Mouse (Mus musculus): ENCODE results near the gene Ncmap. TPM values are rescaled to one million over a fixed set of nuclear protein-coding genes. Genes with fewer than 3 reads are reported as not detected.

The Ncmap gene
- polyA plus RNA-seq, 1 experiment from 2014 or later: 7.3 TPM

DNA sequence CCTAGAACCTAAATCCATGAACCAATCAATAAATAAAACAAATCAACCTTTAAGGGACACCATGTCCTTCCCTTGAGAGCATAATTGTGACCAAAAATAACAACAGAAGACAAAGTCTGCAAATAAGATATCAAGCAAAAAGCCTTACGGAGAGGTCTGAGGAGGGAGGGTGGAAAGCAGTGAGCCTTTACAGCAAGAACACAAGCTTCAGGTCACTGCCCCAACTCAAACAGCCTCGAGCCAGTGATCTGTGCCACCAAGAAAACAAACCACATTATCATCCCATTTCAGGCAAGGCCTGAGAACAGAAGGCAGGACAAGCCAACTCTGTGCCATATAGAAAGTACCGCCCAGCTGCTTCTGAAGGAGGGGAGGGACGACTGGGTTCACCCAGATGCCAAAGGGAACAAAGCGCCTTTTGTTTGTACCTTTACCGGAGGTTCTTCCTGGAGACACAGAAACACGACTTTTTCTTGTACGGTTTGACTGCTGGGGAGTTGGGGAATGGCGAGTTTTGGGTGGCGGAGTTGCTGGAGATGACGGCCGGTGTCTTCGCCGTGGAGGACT lies 60.6 kb downstream of the Ncmap start:
- H3K9me3 ChIP-seq (ENCODE audit: control insufficient read depth, low read length): no peaks in the 10 kb centered on the region
- no peak overlapping the region for H3K9ac ChIP-seq (ENCODE audit: low read depth, low read length)
- H3K27me3 ChIP-seq (replicated peaks; ENCODE audit: control insufficient read depth, insufficient read depth, low read length): no peaks in the 10 kb centered on the region
- H3K4me3 ChIP-seq (ENCODE audit: low read length): no peak overlapping the region
- WGBS: 63% methylated on average over 14 of the region's 14 CpGs
- H3K36me3 ChIP-seq (ENCODE audit: control insufficient read depth, insufficient read depth, low read length): peaks cover 26% of the 10 kb centered on the region
- H3K4me2 ChIP-seq (ENCODE audit: low read depth, low read length): no peak overlapping the region
- ATAC-seq: peak; percentile 36; the same call in 1 of the 2 replicates
- H3K4me1 ChIP-seq (ENCODE audit: control insufficient read depth, insufficient read depth, low read length): peaks cover 10% of the 10 kb centered on the region; the same call in 1 of the 2 replicates
- peak overlapping the region; percentile 36 for H3K27ac ChIP-seq (ENCODE audit: low read length)

GRCm38 (mm10) chr4:135336023-135336357 lies 62.0 kb downstream of the Ncmap start:
- H3K9me3 ChIP-seq (ENCODE audit: control insufficient read depth, low read length): no peaks in the 10 kb centered on the region
- peak; percentile 59 for ATAC-seq
- no peaks in the 10 kb centered on the region for H3K27me3 ChIP-seq (replicated peaks; ENCODE audit: control insufficient read depth, insufficient read depth, low read length)
- peak overlapping the region; percentile 73 for H3K27ac ChIP-seq (ENCODE audit: low read length)
- 76% methylated on average over 3 of the region's 3 CpGs for WGBS
- H3K4me3 ChIP-seq (ENCODE audit: low read length): no peak overlapping the region
- H3K9ac ChIP-seq (ENCODE audit: low read depth, low read length): no peak overlapping the region
- 0 out of 2 replicates have a peak overlapping the region, but pooled peaks have one; percentile 10 for H3K4me2 ChIP-seq (ENCODE audit: low read depth, low read length)
- H3K4me1 ChIP-seq (ENCODE audit: control insufficient read depth, insufficient read depth, low read length): peaks cover 10% of the 10 kb centered on the region; the same call in 1 of the 2 replicates
- peaks cover 26% of the 10 kb centered on the region for H3K36me3 ChIP-seq (ENCODE audit: control insufficient read depth, insufficient read depth, low read length)

DNA sequence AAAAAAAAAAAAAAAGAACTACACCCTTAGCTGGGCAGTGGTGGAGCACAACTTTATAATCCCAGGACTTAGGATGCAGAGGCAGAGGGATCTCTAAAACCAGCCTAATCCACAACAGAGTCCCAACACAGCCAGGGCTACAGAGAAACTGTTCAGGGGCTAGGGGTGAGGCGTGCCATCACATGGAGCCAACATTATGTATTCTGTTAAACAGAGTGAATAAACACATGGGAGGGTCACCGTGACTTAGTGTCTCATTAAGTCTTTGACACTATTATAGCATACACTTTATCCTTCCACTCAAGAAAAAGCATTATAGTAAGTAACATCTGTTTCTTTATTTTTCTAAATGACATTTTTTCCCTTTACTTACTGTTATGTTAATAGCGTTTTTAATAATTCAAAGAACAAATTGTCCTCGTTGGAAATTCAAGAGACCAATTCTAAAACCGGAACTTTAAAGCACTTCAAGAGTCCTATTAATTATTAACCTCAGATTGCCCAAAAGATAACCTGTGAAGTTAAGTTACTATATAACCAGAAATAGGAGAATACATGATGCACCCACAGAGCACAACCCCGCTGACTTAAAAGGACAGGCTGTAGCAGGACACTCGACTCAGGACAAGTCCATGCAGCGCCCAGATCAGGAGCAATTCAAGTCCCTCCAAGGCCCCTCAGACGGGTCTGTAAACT lies 62.6 kb downstream of the Ncmap start:
- H3K27me3 ChIP-seq (replicated peaks; ENCODE audit: control insufficient read depth, insufficient read depth, low read length): no peaks in the 10 kb centered on the region
- peaks cover 26% of the 10 kb centered on the region for H3K36me3 ChIP-seq (ENCODE audit: control insufficient read depth, insufficient read depth, low read length)
- H3K9ac ChIP-seq (ENCODE audit: low read depth, low read length): no peak overlapping the region
- no peak overlapping the region for H3K4me3 ChIP-seq (ENCODE audit: low read length)
- H3K4me1 ChIP-seq (ENCODE audit: control insufficient read depth, insufficient read depth, low read length): peaks cover 10% of the 10 kb centered on the region; the same call in 1 of the 2 replicates
- no peaks in the 10 kb centered on the region for H3K9me3 ChIP-seq (ENCODE audit: control insufficient read depth, low read length)
- peak overlapping the region; percentile 73 for H3K27ac ChIP-seq (ENCODE audit: low read length)
- ATAC-seq: peak; percentile 90
- H3K4me2 ChIP-seq (ENCODE audit: low read depth, low read length): 0 out of 2 replicates have a peak overlapping the region, but pooled peaks have one; percentile 10
- WGBS: 58% methylated on average over 9 of the region's 9 CpGs

- Histone ChIP-seq H3K27ac (ENCODE audit: low read length) (no peak overlapping the region), H3K4me2 (ENCODE audit: low read depth, low read length) (no peak overlapping the region), H3K36me3 (ENCODE audit: control insufficient read depth, insufficient read depth, low read length) (peaks cover 28% of the 10 kb centered on the region), H3K27me3 (replicated peaks; ENCODE audit: control insufficient read depth, insufficient read depth, low read length) (no peaks in the 10 kb centered on the region), H3K4me1 (ENCODE audit: control insufficient read depth, insufficient read depth, low read length) (no peaks in the 10 kb centered on the region), H3K9ac (ENCODE audit: low read depth, low read length) (no peak overlapping the region), H3K4me3 (ENCODE audit: low read length) (no peak overlapping the region), H3K9me3 (ENCODE audit: control insufficient read depth, low read length) (no peaks in the 10 kb centered on the region)
- 83% methylated on average over 3 of the region's 3 CpGs for WGBS
- no peak for ATAC-seq
Observed at GRCm38 (mm10) chr4:135326469-135326868, 71.6 kb downstream of the Ncmap start.

GRCm38 (mm10) chr4:135326046-135326445 lies 72.0 kb downstream of the Ncmap start:
- ATAC-seq: no peak
- no peak overlapping the region for H3K4me3 ChIP-seq (ENCODE audit: low read length)
- no peak overlapping the region for H3K27ac ChIP-seq (ENCODE audit: low read length)
- no peak overlapping the region for H3K9ac ChIP-seq (ENCODE audit: low read depth, low read length)
- no peaks in the 10 kb centered on the region for H3K9me3 ChIP-seq (ENCODE audit: control insufficient read depth, low read length)
- H3K4me1 ChIP-seq (ENCODE audit: control insufficient read depth, insufficient read depth, low read length): no peaks in the 10 kb centered on the region
- peaks cover 27% of the 10 kb centered on the region for H3K36me3 ChIP-seq (ENCODE audit: control insufficient read depth, insufficient read depth, low read length)
- H3K27me3 ChIP-seq (replicated peaks; ENCODE audit: control insufficient read depth, insufficient read depth, low read length): no peaks in the 10 kb centered on the region
- no peak overlapping the region for H3K4me2 ChIP-seq (ENCODE audit: low read depth, low read length)

GRCm38 (mm10) chr4:135323021-135323420 lies 75.0 kb downstream of the Ncmap start:
- H3K4me2 ChIP-seq (ENCODE audit: low read depth, low read length): no peak overlapping the region
- H3K27me3 ChIP-seq (replicated peaks; ENCODE audit: control insufficient read depth, insufficient read depth, low read length): no peaks in the 10 kb centered on the region
- 88% methylated on average over 8 of the region's 8 CpGs for WGBS
- H3K9me3 ChIP-seq (ENCODE audit: control insufficient read depth, low read length): no peaks in the 10 kb centered on the region
- no peak overlapping the region for H3K4me3 ChIP-seq (ENCODE audit: low read length)
- H3K4me1 ChIP-seq (ENCODE audit: control insufficient read depth, insufficient read depth, low read length): no peaks in the 10 kb centered on the region
- H3K27ac ChIP-seq (ENCODE audit: low read length): no peak overlapping the region
- H3K9ac ChIP-seq (ENCODE audit: low read depth, low read length): no peak overlapping the region
- H3K36me3 ChIP-seq (ENCODE audit: control insufficient read depth, insufficient read depth, low read length): peaks cover 19% of the 10 kb centered on the region
- no peak for ATAC-seq

MicroRNAs encoded within 50 kb of the gene (microRNA counts, 519-probe panel; counts per million panel counts)
- microRNA mmu-miR-700: 1,689 counts per million, percentile 23 among the panel's probes with 10 or more counts

Small RNA genes lying within 50 kb of the gene (microRNA-seq; reads per million reads assigned to microRNA genes)
- gene Mir700: 256 reads per million, percentile 61 among the genes with 10 or more reads in this experiment

Other genes with a start within 250 kb of the Ncmap start
- gene Clic4, start 125.4 kb downstream of the Ncmap start, polyA plus RNA-seq (2015; fragmentation: Nextera tagmentation; extraction: Ambion mirVana): 107 and 109 TPM in 2 replicates
- gene Srrm1, start 44.9 kb downstream of the Ncmap start, polyA plus RNA-seq (2015; fragmentation: Nextera tagmentation; extraction: Ambion mirVana): 152 and 176 TPM in 2 replicates
- gene Rcan3, start 35.6 kb upstream of the Ncmap start, polyA plus RNA-seq (2015; fragmentation: Nextera tagmentation; extraction: Ambion mirVana): 14.1 and 14.5 TPM in 2 replicates
- gene Stpg1, start 96.6 kb upstream of the Ncmap start, polyA plus RNA-seq (2015; fragmentation: Nextera tagmentation; extraction: Ambion mirVana): 0.27 and 0.29 TPM in 2 replicates
- gene Nipal3, start 96.8 kb upstream of the Ncmap start, polyA plus RNA-seq (2015; fragmentation: Nextera tagmentation; extraction: Ambion mirVana): 5.2 and 5.6 TPM in 2 replicates
- gene Grhl3, start 175.4 kb upstream of the Ncmap start, polyA plus RNA-seq (2015; fragmentation: Nextera tagmentation; extraction: Ambion mirVana): 2.5 and 2.9 TPM in 2 replicates